Mouse (Mus musculus): ENCODE data around the gene Wdcp. TPM values are rescaled to one million over a fixed set of nuclear protein-coding genes. Genes with fewer than 3 reads are reported as not detected.

Gene Wdcp
- total and polyA plus RNA-seq, 2 experiments, result 7.4 to 8.0 TPM

- DNase-seq (ENCODE audit: extremely low read depth, low read depth, low spot score), result no peak
Observed at GRCm38 (mm10) chr12:4840741-4841140, 2.4 kb upstream of the Wdcp start.

GRCm38 (mm10) chr12:4841392-4841887 lies 1.7 kb upstream of the Wdcp start, which contains the start of gene Fkbp1b:
Gene Fkbp1b, minus strand, starts transcription at chr12:4841591.
- Histone ChIP-seq H3K36me3 (ENCODE audit: control insufficient read depth, insufficient read depth, low read length) (no peaks in the 10 kb centered on the region), H3K27ac (replicated peaks; ENCODE audit: insufficient read depth, low read depth, low read length) (no peak within 1 kb of the TSS), H3K4me3 (ENCODE audit: insufficient read depth, low read depth, low read length) (peak within 1 kb of the TSS; percentile 59), H3K27me3 (ENCODE audit: control insufficient read depth, insufficient read depth, low read length) (no peaks in the 10 kb centered on the region), H3K9ac (ENCODE audit: low read depth, low read length) (peak within 1 kb of the TSS; percentile 63), H3K4me1 (ENCODE audit: control insufficient read depth, insufficient read depth, low read length) (peaks cover 9% of the 10 kb centered on the region), H3K79me2 (ENCODE audit: control insufficient read depth, insufficient read depth, low read length) (no peaks in the 10 kb centered on the region; the same call in 1 of the 2 replicates)
- no peak for DNase-seq (ENCODE audit: extremely low read depth, low read depth, low spot score)
- 2% methylated on average over 37 of the region's 37 CpGs for WGBS
- TF ChIP-seq CTCF (IDR thresholded peaks at IDR 0.05; ENCODE audit: low read depth, low read length) (no peak), POLR2A (IDR thresholded peaks at IDR 0.05; ENCODE audit: extremely low read depth, insufficient read depth, low read length) (no peak)

More at GRCm38 (mm10) chr12:4840741-4841140, 2.4 kb upstream of the Wdcp start:
- Histone ChIP-seq H3K27ac (replicated peaks; ENCODE audit: insufficient read depth, low read depth, low read length) (no peak overlapping the region), H3K79me2 (ENCODE audit: control insufficient read depth, insufficient read depth, low read length) (no peaks in the 10 kb centered on the region; the same call in 1 of the 2 replicates), H3K9ac (ENCODE audit: low read depth, low read length) (peak overlapping the region; percentile 63), H3K4me3 (ENCODE audit: insufficient read depth, low read depth, low read length) (peak overlapping the region; percentile 59), H3K4me1 (ENCODE audit: control insufficient read depth, insufficient read depth, low read length) (peaks cover 9% of the 10 kb centered on the region), H3K36me3 (ENCODE audit: control insufficient read depth, insufficient read depth, low read length) (no peaks in the 10 kb centered on the region), H3K27me3 (ENCODE audit: control insufficient read depth, insufficient read depth, low read length) (no peaks in the 10 kb centered on the region)
- WGBS, result 17% methylated on average over 11 of the region's 11 CpGs
- TF ChIP-seq CTCF (IDR thresholded peaks at IDR 0.05; ENCODE audit: low read depth, low read length) (no peak), POLR2A (IDR thresholded peaks at IDR 0.05; ENCODE audit: extremely low read depth, insufficient read depth, low read length) (no peak)

GRCm38 (mm10) chr12:4842456-4842855 lies 647 bp upstream of the Wdcp start:
- Histone ChIP-seq H3K4me3 (ENCODE audit: insufficient read depth, low read depth, low read length) (no peak overlapping the region), H3K79me2 (ENCODE audit: control insufficient read depth, insufficient read depth, low read length) (peaks cover 2% of the 10 kb centered on the region; the same call in 1 of the 2 replicates), H3K36me3 (ENCODE audit: control insufficient read depth, insufficient read depth, low read length) (no peaks in the 10 kb centered on the region), H3K27me3 (ENCODE audit: control insufficient read depth, insufficient read depth, low read length) (no peaks in the 10 kb centered on the region), H3K9ac (ENCODE audit: low read depth, low read length) (no peak overlapping the region), H3K27ac (replicated peaks; ENCODE audit: insufficient read depth, low read depth, low read length) (no peak overlapping the region), H3K4me1 (ENCODE audit: control insufficient read depth, insufficient read depth, low read length) (peaks cover 4% of the 10 kb centered on the region)
- 90% methylated on average over 8 of the region's 8 CpGs for WGBS
- no peak for TF ChIP-seq CTCF (IDR thresholded peaks at IDR 0.05; ENCODE audit: low read depth, low read length)
- no peak for TF ChIP-seq POLR2A (IDR thresholded peaks at IDR 0.05; ENCODE audit: extremely low read depth, insufficient read depth, low read length)
- DNase-seq (ENCODE audit: extremely low read depth, low read depth, low spot score), result no peak

DNA sequence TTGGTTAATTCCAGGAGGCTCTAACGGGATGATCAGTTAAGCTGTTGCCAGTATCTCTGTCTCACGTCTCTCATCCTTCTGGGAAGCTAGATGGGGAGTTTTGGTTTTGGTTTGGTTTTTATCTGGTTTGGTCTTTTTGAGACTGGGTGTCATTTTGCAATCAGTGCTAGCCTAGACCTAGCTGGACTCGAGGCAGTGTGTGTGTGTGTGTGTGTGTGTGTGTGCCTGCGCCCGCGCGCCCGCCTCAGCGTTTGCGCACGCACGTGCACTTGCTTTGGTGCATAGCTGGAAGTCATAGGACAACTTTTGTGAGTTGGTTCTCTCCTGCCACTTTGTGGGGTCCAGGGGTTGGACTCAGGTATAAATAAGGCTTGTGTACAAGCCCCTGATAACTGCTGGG lies 638 bp downstream of the Wdcp start:
- H3K4me1 ChIP-seq (ENCODE audit: control insufficient read depth, insufficient read depth, low read length), result peaks cover 4% of the 10 kb centered on the region
- WGBS, result 1% methylated on average over 12 of the region's 12 CpGs

DNA sequence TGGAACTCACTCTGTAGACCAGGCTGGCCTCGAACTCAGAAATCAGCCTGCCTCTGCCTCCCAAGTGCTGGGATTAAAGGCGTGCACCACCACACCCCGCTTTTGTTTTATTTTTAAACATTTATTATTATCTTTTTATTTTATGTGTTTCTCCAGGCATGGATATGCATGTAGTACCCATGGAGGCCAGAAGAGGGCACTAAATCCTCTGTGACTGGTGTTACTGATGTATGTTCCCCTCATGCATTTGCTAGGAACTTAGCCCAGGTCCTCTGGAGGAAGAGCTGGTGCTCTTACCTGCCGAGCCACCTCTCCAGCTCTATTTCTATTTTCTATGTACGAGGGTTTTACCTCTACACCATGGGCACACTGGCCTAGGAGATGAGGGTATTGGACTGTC lies 13.1 kb downstream of the Wdcp start:
- no peak for DNase-seq (ENCODE audit: extremely low read depth, low read depth, low spot score)
- no peaks in the 10 kb centered on the region; the same call in 1 of the 2 replicates for H3K36me3 ChIP-seq (ENCODE audit: control insufficient read depth, insufficient read depth, low read length)
- H3K4me3 ChIP-seq (ENCODE audit: insufficient read depth, low read depth, low read length), result no peak overlapping the region
- no peaks in the 10 kb centered on the region for H3K4me1 ChIP-seq (ENCODE audit: control insufficient read depth, insufficient read depth, low read length)
- TF ChIP-seq POLR2A (IDR thresholded peaks at IDR 0.05; ENCODE audit: extremely low read depth, insufficient read depth, low read length) (no peak), CTCF (IDR thresholded peaks at IDR 0.05; ENCODE audit: low read depth, low read length) (peak; percentile 35; the same call in 1 of the 2 replicates)
- no peak overlapping the region for H3K27ac ChIP-seq (replicated peaks; ENCODE audit: insufficient read depth, low read depth, low read length)
- WGBS, result 97% methylated on average over 5 of the region's 5 CpGs
- H3K9ac ChIP-seq (ENCODE audit: low read depth, low read length), result no peak overlapping the region
- H3K79me2 ChIP-seq (ENCODE audit: control insufficient read depth, insufficient read depth, low read length), result no peaks in the 10 kb centered on the region
- no peaks in the 10 kb centered on the region for H3K27me3 ChIP-seq (ENCODE audit: control insufficient read depth, insufficient read depth, low read length)

More for the DNA sequence above, 638 bp downstream of the Wdcp start:
- H3K27me3 ChIP-seq (ENCODE audit: control insufficient read depth, insufficient read depth, low read length), result no peaks in the 10 kb centered on the region
- H3K79me2 ChIP-seq (ENCODE audit: control insufficient read depth, insufficient read depth, low read length), result peaks cover 3% of the 10 kb centered on the region; the same call in 1 of the 2 replicates
- no peak for TF ChIP-seq CTCF (IDR thresholded peaks at IDR 0.05; ENCODE audit: low read depth, low read length)
- no peak for TF ChIP-seq POLR2A (IDR thresholded peaks at IDR 0.05; ENCODE audit: extremely low read depth, insufficient read depth, low read length)
- peak; percentile 73 for DNase-seq (ENCODE audit: extremely low read depth, low read depth, low spot score)
- H3K36me3 ChIP-seq (ENCODE audit: control insufficient read depth, insufficient read depth, low read length), result no peaks in the 10 kb centered on the region
- peak overlapping the region; percentile 81 for H3K27ac ChIP-seq (replicated peaks; ENCODE audit: insufficient read depth, low read depth, low read length)
- H3K4me3 ChIP-seq (ENCODE audit: insufficient read depth, low read depth, low read length), result peak overlapping the region; percentile 66
- H3K9ac ChIP-seq (ENCODE audit: low read depth, low read length), result peak overlapping the region; percentile 46; the same call in 1 of the 2 replicates

- Histone ChIP-seq H3K36me3 (ENCODE audit: control insufficient read depth, insufficient read depth, low read length) (no peaks in the 10 kb centered on the region; the same call in 1 of the 2 replicates), H3K27me3 (ENCODE audit: control insufficient read depth, insufficient read depth, low read length) (no peaks in the 10 kb centered on the region), H3K79me2 (ENCODE audit: control insufficient read depth, insufficient read depth, low read length) (no peaks in the 10 kb centered on the region), H3K9ac (ENCODE audit: low read depth, low read length) (no peak overlapping the region), H3K27ac (replicated peaks; ENCODE audit: insufficient read depth, low read depth, low read length) (no peak overlapping the region), H3K4me1 (ENCODE audit: control insufficient read depth, insufficient read depth, low read length) (no peaks in the 10 kb centered on the region), H3K4me3 (ENCODE audit: insufficient read depth, low read depth, low read length) (no peak overlapping the region)
- no peak for DNase-seq (ENCODE audit: extremely low read depth, low read depth, low spot score)
- TF ChIP-seq CTCF (IDR thresholded peaks at IDR 0.05; ENCODE audit: low read depth, low read length), result no peak
- no peak for TF ChIP-seq POLR2A (IDR thresholded peaks at IDR 0.05; ENCODE audit: extremely low read depth, insufficient read depth, low read length)
- 68% methylated on average over 2 of the region's 2 CpGs for WGBS
Observed at GRCm38 (mm10) chr12:4856834-4857233, 13.7 kb downstream of the Wdcp start.

Data from liver, adult 2 months (tissue).